Mouse (Mus musculus) stomach, embryonic 16.5 days (tissue): Measurements from ENCODE around the gene Lst1. TPM values are rescaled to one million over a fixed set of nuclear protein-coding genes. Genes with fewer than 3 reads are reported as not detected.

Source experiments
- ATAC-seq: fragments of 200-750 bp; cut with Nextera tagmentation; 2 replicates; pipeline ENCODE4 v1.8.0; 2017; ENCODE audit warnings: moderate number of reproducible peaks, moderate TSS enrichment; ENCODE audit not compliant: insufficient read depth, low FRiP score
- H3K27ac ChIP-seq: fragments of 300-500 bp; sonication (generic); 2 replicates; pipeline ENCODE4 v1.5.1; 2014; ENCODE audit warnings: low read length
- H3K27me3 ChIP-seq: fragments of 300-500 bp; sonication (generic); 2 replicates; pipeline ENCODE4 v1.6.1; 2014; ENCODE audit warnings: low read length, control low read depth, mixed read lengths; ENCODE audit not compliant: control insufficient read depth, insufficient read depth
- H3K36me3 ChIP-seq: fragments of 300-500 bp; sonication (generic); 2 replicates; pipeline ENCODE4 v1.6.1; 2014; ENCODE audit warnings: low read length; ENCODE audit not compliant: control insufficient read depth, insufficient read depth
- H3K4me1 ChIP-seq: fragments of 300-500 bp; sonication (generic); 2 replicates; pipeline ENCODE4 v1.6.1; 2014; ENCODE audit warnings: low read length, control low read depth, mixed read lengths; ENCODE audit not compliant: control insufficient read depth, insufficient read depth
- H3K4me2 ChIP-seq: fragments of 300-500 bp; sonication (generic); 2 replicates; pipeline ENCODE4 v1.6.1; 2014; ENCODE audit warnings: low read depth, low read length, mixed read lengths
- H3K4me3 ChIP-seq: fragments of 300-500 bp; sonication (generic); replicated peaks from 2 replicates; pipeline ENCODE4 v1.5.1; 2014; ENCODE audit warnings: mild to moderate bottlenecking, low read length
- H3K9ac ChIP-seq: fragments of 300-500 bp; sonication (generic); 2 replicates; pipeline ENCODE4 v1.6.1; 2014; ENCODE audit warnings: low read length
- H3K9me3 ChIP-seq: fragments of 300-500 bp; sonication (generic); replicated peaks from 2 replicates; pipeline ENCODE4 v1.6.1; 2016; ENCODE audit warnings: low read length, control low read depth; ENCODE audit not compliant: control insufficient read depth
- WGBS: fragments of 180-500 bp; shearing (Covaris S2); extraction: QIAGEN DNeasy Blood & Tissue Kit; methylation state at CpG from one replicate; pipeline ENCODE4 v1.1.7; 2014; 5-methylcytosine and 5-hydroxymethylcytosine counted together
- polyA plus RNA-seq: library from polyadenylated mRNA; unstranded; fragments of >200 nt; fragmentation: Nextera tagmentation; extraction: Ambion mirVana; gene quantifications from 2 replicates; pipeline ENCODE4 v1.2.1, GENCODE M21; 2015

Lst1 gene
- polyA plus RNA-seq, 1 experiment from 2014 or later: 29.9 TPM

DNA sequence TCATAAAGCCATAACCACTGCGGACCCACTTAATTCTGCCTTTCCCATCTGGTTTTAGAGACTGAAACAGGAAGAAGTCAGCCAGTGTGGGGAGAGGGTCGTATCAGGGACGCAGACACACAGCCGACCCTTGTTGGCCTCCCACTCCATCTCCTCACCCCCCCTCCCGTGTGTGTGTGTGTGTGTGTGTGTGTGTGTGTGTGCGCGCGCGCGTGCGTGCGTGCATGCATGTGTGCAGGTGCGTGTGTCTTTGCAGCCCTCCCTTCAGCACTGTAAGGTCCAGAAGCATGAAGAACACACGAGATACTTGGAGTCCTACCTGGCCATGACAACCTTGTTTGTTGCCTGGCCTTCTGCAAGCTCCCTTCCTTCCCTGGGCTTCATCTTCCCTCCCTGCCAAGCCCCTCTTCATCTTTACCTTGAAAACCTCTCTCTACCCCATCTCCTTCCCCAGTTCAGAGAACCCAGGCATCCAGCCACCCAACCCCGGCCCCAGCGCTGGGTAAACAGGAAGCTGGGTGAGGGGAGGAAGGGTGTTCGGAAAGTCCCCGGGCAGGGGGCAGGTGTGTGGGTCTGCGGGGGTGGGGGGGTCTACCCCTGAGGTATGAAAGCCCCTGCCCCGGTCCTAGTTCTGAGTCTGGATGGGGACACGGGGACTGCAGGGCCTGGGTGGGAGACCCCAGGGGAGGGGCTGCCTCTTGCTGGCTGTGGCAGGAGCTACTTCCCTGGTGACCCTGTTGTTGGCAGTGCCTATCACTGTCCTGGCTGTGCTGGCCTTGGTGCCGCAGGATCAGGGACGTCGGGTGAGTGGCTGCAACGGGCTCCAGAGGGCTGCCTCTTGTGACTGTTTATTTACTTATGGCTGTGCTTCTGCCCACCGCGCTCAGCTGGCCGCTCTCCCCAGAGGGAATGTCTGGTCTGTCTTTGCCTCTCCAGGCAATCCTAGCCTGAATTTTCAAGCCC is 5.9 kb upstream of the Lst1 start, which contains the start of gene Ltb:
Gene Ltb, plus strand, starts transcription at position 559 of the 963 bp plus-strand sequence.
- H3K4me3 ChIP-seq: peak within 1 kb of the TSS; percentile 51
- no peak within 1 kb of the TSS for H3K27ac ChIP-seq
- no peaks in the 10 kb centered on the region for H3K36me3 ChIP-seq
- H3K9ac ChIP-seq: peak within 1 kb of the TSS; percentile 36; the same call in 1 of the 2 replicates
- no peaks in the 10 kb centered on the region for H3K9me3 ChIP-seq
- no peak for ATAC-seq
- peak within 1 kb of the TSS; percentile 88 for H3K4me2 ChIP-seq
- peaks cover 4% of the 10 kb centered on the region; the same call in 1 of the 2 replicates for H3K4me1 ChIP-seq
- 49% methylated on average over 28 of the region's 28 CpGs for WGBS
- peaks cover 12% of the 10 kb centered on the region for H3K27me3 ChIP-seq

GRCm38 (mm10) chr17:35192924-35193323 is 4.7 kb upstream of the Lst1 start:
- no peak overlapping the region for H3K27ac ChIP-seq
- no peak for ATAC-seq
- H3K4me2 ChIP-seq: no peak overlapping the region
- H3K4me1 ChIP-seq: peaks cover 4% of the 10 kb centered on the region; the same call in 1 of the 2 replicates
- no peak overlapping the region for H3K9ac ChIP-seq
- WGBS: 80% methylated on average over 5 of the region's 5 CpGs
- no peaks in the 10 kb centered on the region for H3K9me3 ChIP-seq
- H3K4me3 ChIP-seq: no peak overlapping the region
- H3K27me3 ChIP-seq: peaks cover 12% of the 10 kb centered on the region
- no peaks in the 10 kb centered on the region for H3K36me3 ChIP-seq

- peaks cover 12% of the 10 kb centered on the region for H3K27me3 ChIP-seq
- no peaks in the 10 kb centered on the region for H3K36me3 ChIP-seq
- no peak overlapping the region for H3K9ac ChIP-seq
- H3K27ac ChIP-seq: no peak overlapping the region
- no peak overlapping the region for H3K4me2 ChIP-seq
- WGBS: 62% methylated on average over 2 of the region's 2 CpGs
- no peak for ATAC-seq
- no peaks in the 10 kb centered on the region for H3K9me3 ChIP-seq
- H3K4me3 ChIP-seq: no peak overlapping the region
- H3K4me1 ChIP-seq: peaks cover 5% of the 10 kb centered on the region
Measured at GRCm38 (mm10) chr17:35191723-35192122, 3.5 kb upstream of the Lst1 start.

GRCm38 (mm10) chr17:35190096-35190495 is 1.9 kb upstream of the Lst1 start:
- Histone ChIP-seq H3K36me3 (no peaks in the 10 kb centered on the region), H3K4me2 (no peak overlapping the region), H3K27ac (peak overlapping the region; percentile 57), H3K9ac (no peak overlapping the region), H3K9me3 (no peaks in the 10 kb centered on the region), H3K27me3 (peaks cover 7% of the 10 kb centered on the region), H3K4me3 (no peak overlapping the region), H3K4me1 (peaks cover 8% of the 10 kb centered on the region)
- WGBS: 59% methylated on average over 4 of the region's 4 CpGs
- no peak for ATAC-seq

GRCm38 (mm10) chr17:35189186-35189585 is 947 bp upstream of the Lst1 start:
- H3K4me1 ChIP-seq: peaks cover 5% of the 10 kb centered on the region
- no peaks in the 10 kb centered on the region for H3K36me3 ChIP-seq
- peak overlapping the region; percentile 57 for H3K27ac ChIP-seq
- H3K4me2 ChIP-seq: no peak overlapping the region
- ATAC-seq: no peak
- no peak overlapping the region for H3K9ac ChIP-seq
- WGBS: 77% methylated on average over 1 of the region's 1 CpGs
- H3K4me3 ChIP-seq: no peak overlapping the region
- no peaks in the 10 kb centered on the region for H3K27me3 ChIP-seq
- no peaks in the 10 kb centered on the region for H3K9me3 ChIP-seq

DNA sequence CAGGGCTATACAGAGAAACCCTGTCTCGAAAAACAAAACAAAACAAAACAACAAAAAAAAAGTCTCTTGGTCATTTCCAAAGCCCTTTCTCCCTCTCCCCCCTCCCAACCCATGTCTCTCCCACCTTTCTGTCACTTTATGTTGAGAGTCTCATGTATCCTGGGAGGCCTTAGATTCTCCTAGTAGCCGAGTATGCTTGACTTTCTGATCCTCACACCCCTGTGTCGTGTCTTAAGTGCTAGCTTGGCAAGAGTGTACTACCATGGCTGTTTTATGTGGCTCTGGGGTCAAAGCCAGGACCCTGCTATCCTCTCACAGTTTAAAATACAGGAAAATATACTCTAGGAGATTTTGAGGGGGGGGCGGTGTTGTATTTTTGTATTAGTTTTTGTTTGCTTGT is 894 bp downstream of the Lst1 start:
- no peak for ATAC-seq
- 62% methylated on average over 4 of the region's 4 CpGs for WGBS
- no peaks in the 10 kb centered on the region for H3K9me3 ChIP-seq
- no peak overlapping the region for H3K27ac ChIP-seq
- no peak overlapping the region for H3K9ac ChIP-seq
- H3K4me2 ChIP-seq: no peak overlapping the region
- no peaks in the 10 kb centered on the region for H3K36me3 ChIP-seq
- no peaks in the 10 kb centered on the region for H3K27me3 ChIP-seq
- H3K4me3 ChIP-seq: no peak overlapping the region
- peaks cover 4% of the 10 kb centered on the region for H3K4me1 ChIP-seq

GRCm38 (mm10) chr17:35186681-35187080 is 1.6 kb downstream of the Lst1 start:
- H3K27ac ChIP-seq: peak overlapping the region; percentile 74
- 0% methylated on average over 4 of the region's 4 CpGs for WGBS
- H3K9me3 ChIP-seq: no peaks in the 10 kb centered on the region
- no peaks in the 10 kb centered on the region for H3K27me3 ChIP-seq
- peaks cover 4% of the 10 kb centered on the region for H3K4me1 ChIP-seq
- peak overlapping the region; percentile 56 for H3K9ac ChIP-seq
- ATAC-seq: peak; percentile 49; the same call in 1 of the 2 replicates
- H3K4me3 ChIP-seq: peak overlapping the region; percentile 47
- peak overlapping the region; percentile 50 for H3K4me2 ChIP-seq
- H3K36me3 ChIP-seq: no peaks in the 10 kb centered on the region

- peak overlapping the region; percentile 47 for H3K4me3 ChIP-seq
- peaks cover 4% of the 10 kb centered on the region for H3K4me1 ChIP-seq
- peak overlapping the region; percentile 50 for H3K4me2 ChIP-seq
- no peaks in the 10 kb centered on the region for H3K9me3 ChIP-seq
- peak overlapping the region; percentile 47 for H3K9ac ChIP-seq
- ATAC-seq: peak; percentile 68
- H3K36me3 ChIP-seq: no peaks in the 10 kb centered on the region
- H3K27ac ChIP-seq: peak overlapping the region; percentile 74
- 4% methylated on average over 18 of the region's 18 CpGs for WGBS
- H3K27me3 ChIP-seq: no peaks in the 10 kb centered on the region
Measured at GRCm38 (mm10) chr17:35185639-35186611, 2.3 kb downstream of the Lst1 start.
